Mouse (Mus musculus) urinary bladder, postnatal 4 days (tissue): ENCODE results near the gene Olfr1230.

Experiments
- DNase-seq, 2 experiments: peaks; one replicate each; pipeline ENCODE4 v3.0.0; 2021 to 2022; ENCODE audit warnings: low spot score in 2 of 2

The Olfr1230 gene

GRCm38 (mm10) chr2:89297168-89297567, at the start of gene Olfr1230:
Olfr1230 (minus strand) TSS chr2:89297268.
- DNase-seq = no peak

GRCm38 (mm10) chr2:89342298-89342697, 45.2 kb upstream of the Olfr1230 start, which contains the start of gene Olfr1233:
Olfr1233 (minus strand) TSS chr2:89342398.
- DNase-seq = no peak

GRCm38 (mm10) chr2:89329575-89329974, 32.5 kb upstream of the Olfr1230 start, which contains the start of gene Olfr1232:
Olfr1232 (minus strand) TSS chr2:89329675.
- DNase-seq = no peak

- DNase-seq = no peak
Measured at GRCm38 (mm10) chr2:89306974-89307373, 9.9 kb upstream of the Olfr1230 start, which contains the start of gene Olfr1231. Olfr1231 (minus strand) TSS chr2:89307074.

GRCm38 (mm10) chr2:89287914-89288313, 9.2 kb downstream of the Olfr1230 start, which contains the start of gene Olfr1229:
Olfr1229 (minus strand) TSS chr2:89288014.
- DNase-seq = no peak

- DNase-seq = no peak
Measured at GRCm38 (mm10) chr2:89253962-89254361, 43.1 kb downstream of the Olfr1230 start, which contains the start of gene Olfr1228. Olfr1228 (minus strand) TSS chr2:89254062.
